Mouse (Mus musculus) inflammation-experienced regulatory T-cells, adult 6 months (primary cell): Measurements from ENCODE around the gene Pnmt. TPM values are rescaled to one million over a fixed set of nuclear protein-coding genes. Genes with fewer than 3 reads are reported as not detected.

Experiments used
- ATAC-seq: one replicate; pipeline ENCODE4 v1.8.0; 2017
- polyA plus RNA-seq, 3 experiments: library from polyadenylated mRNA; unstranded; fragments of 100-300 nt; shearing (Covaris generic); gene quantifications; one replicate each; pipeline ENCODE4 v1.2.1; 2017

Pnmt gene
- polyA plus RNA-seq, 3 experiments from 2014 or later = not detected

GRCm38 (mm10) chr11:98418939-98419547, 32.8 kb downstream of the Pnmt start:
- ATAC-seq = no peak

GRCm38 (mm10) chr11:98426592-98426991, 40.3 kb downstream of the Pnmt start:
- ATAC-seq = no peak

- no peak for ATAC-seq
Measured at GRCm38 (mm10) chr11:98428436-98428835, 42.2 kb downstream of the Pnmt start.

- ATAC-seq = no peak
Measured at GRCm38 (mm10) chr11:98431743-98432502, 45.7 kb downstream of the Pnmt start.

GRCm38 (mm10) chr11:98435723-98436122, 49.5 kb downstream of the Pnmt start:
- no peak for ATAC-seq

- ATAC-seq = no peak
Measured at GRCm38 (mm10) chr11:98437441-98437840, 51.2 kb downstream of the Pnmt start.

Other genes starting within 250 kb of the Pnmt start
- gene Fbxl20, start 236.0 kb upstream of the Pnmt start, polyA plus RNA-seq = 1 to 10 TPM; 3.5 to 7.2 (median 7.2) TPM
- 100 to 1,000 TPM in 1 of 3 experiments, 10 to 100 TPM in 2; 47.0 to 108 (median 55.5) TPM for gene Med1, start 193.2 kb upstream of the Pnmt start, polyA plus RNA-seq
- 10 to 100 TPM; 17.0 to 29.1 (median 28.8) TPM for gene Cdk12, start 183.4 kb upstream of the Pnmt start, polyA plus RNA-seq
- not detected for gene Neurod2, start 56.8 kb upstream of the Pnmt start, polyA plus RNA-seq
- not detected for gene Ppp1r1b, start 38.0 kb upstream of the Pnmt start, polyA plus RNA-seq
- gene Stard3, start 28.1 kb upstream of the Pnmt start, polyA plus RNA-seq = 10 to 100 TPM; 38.5 to 42.1 (median 40.3) TPM
- not detected for gene Tcap, start 2.6 kb upstream of the Pnmt start, polyA plus RNA-seq
- 1 to 10 TPM; 7.0 to 8.2 (median 7.2) TPM for gene Pgap3, start 14.0 kb downstream of the Pnmt start, polyA plus RNA-seq
- gene Erbb2, start 26.0 kb downstream of the Pnmt start, polyA plus RNA-seq = under 1 TPM in 2 of 3 experiments, not detected in 1; 0.13 to 0.68 TPM
- gene Mien1, start 52.5 kb downstream of the Pnmt start, polyA plus RNA-seq = 100 to 1,000 TPM; 148 to 198 (median 167) TPM
- gene Grb7, start 59.9 kb downstream of the Pnmt start, polyA plus RNA-seq = 1 to 10 TPM; 1.2 to 3.1 (median 2.1) TPM
- 100 to 1,000 TPM in 1 of 3 experiments, 10 to 100 TPM in 2; 75.8 to 102 (median 78.8) TPM for gene Ikzf3, start 159.6 kb downstream of the Pnmt start, polyA plus RNA-seq
- gene Zpbp2, start 164.6 kb downstream of the Pnmt start, polyA plus RNA-seq = 1 to 10 TPM; 3.4 to 5.0 (median 4.3) TPM
- gene Ormdl3, start 200.9 kb downstream of the Pnmt start, polyA plus RNA-seq = 10 to 100 TPM; 23.6 to 31.0 (median 30.7) TPM
- not detected for gene Lrrc3c, start 211.8 kb downstream of the Pnmt start, polyA plus RNA-seq
- 10 to 100 TPM in 2 of 3 experiments, 1 to 10 TPM in 1; 1.3 to 14.8 (median 10.7) TPM for gene Gm12355, start 239.2 kb downstream of the Pnmt start, polyA plus RNA-seq
- gene Gsdma3, start 239.9 kb downstream of the Pnmt start, polyA plus RNA-seq = not detected